Mouse (Mus musculus): ENCODE results near the gene Nfatc2. TPM values are rescaled to one million over a fixed set of nuclear protein-coding genes. Genes with fewer than 3 reads are reported as not detected.

The Nfatc2 gene
- total and polyA plus RNA-seq, 3 experiments: not detected

- Histone ChIP-seq H3K4me3 (ENCODE audit: control insufficient read depth in 1 of 2, insufficient read depth in 1 of 2, low read depth in 2 of 2, low read length in 2 of 2) (no peak overlapping the region), H3K27ac (ENCODE audit: control insufficient read depth, low read depth, low read length) (no peak overlapping the region), H3K9ac (ENCODE audit: control insufficient read depth, low read depth, low read length, poor library complexity, severe bottlenecking) (no peak overlapping the region), H3K36me3 (ENCODE audit: control insufficient read depth in 1 of 2, insufficient read depth in 2 of 2, low read length in 2 of 2) (no peaks in the 10 kb centered on the region), H3K27me3 (ENCODE audit: control insufficient read depth in 1 of 2, insufficient read depth in 2 of 2, low read length in 2 of 2) (no peaks in the 10 kb centered on the region), H3K9me3 (replicated peaks; ENCODE audit: insufficient read depth, low read length) (no peaks in the 10 kb centered on the region), H3K79me2 (ENCODE audit: control insufficient read depth, insufficient read depth, low read length, poor library complexity) (no peaks in the 10 kb centered on the region), H3K4me1 (ENCODE audit: control insufficient read depth in 1 of 2, insufficient read depth in 2 of 2, low read length in 2 of 2) (no peaks in the 10 kb centered on the region)
- no peak for DNase-seq (ENCODE audit: low read depth, low spot score)
- no peak for TF ChIP-seq HCFC1 (IDR thresholded peaks at IDR 0.05; ENCODE audit: low read depth, low read length)
Observed at GRCm38 (mm10) chr2:168608125-168608564, 6.7 kb upstream of the Nfatc2 start.

- H3K9ac ChIP-seq (ENCODE audit: control insufficient read depth, low read depth, low read length, poor library complexity, severe bottlenecking): no peak overlapping the region
- no peaks in the 10 kb centered on the region for H3K9me3 ChIP-seq (replicated peaks; ENCODE audit: insufficient read depth, low read length)
- DNase-seq (ENCODE audit: low read depth, low spot score): no peak
- no peak overlapping the region for H3K4me3 ChIP-seq (ENCODE audit: control insufficient read depth in 1 of 2, insufficient read depth in 1 of 2, low read depth in 2 of 2, low read length in 2 of 2)
- no peaks in the 10 kb centered on the region for H3K27me3 ChIP-seq (ENCODE audit: control insufficient read depth in 1 of 2, insufficient read depth in 2 of 2, low read length in 2 of 2)
- no peaks in the 10 kb centered on the region for H3K79me2 ChIP-seq (ENCODE audit: control insufficient read depth, insufficient read depth, low read length, poor library complexity)
- H3K27ac ChIP-seq (ENCODE audit: control insufficient read depth, low read depth, low read length): no peak overlapping the region
- no peaks in the 10 kb centered on the region for H3K36me3 ChIP-seq (ENCODE audit: control insufficient read depth in 1 of 2, insufficient read depth in 2 of 2, low read length in 2 of 2)
- H3K4me1 ChIP-seq (ENCODE audit: control insufficient read depth in 1 of 2, insufficient read depth in 2 of 2, low read length in 2 of 2): no peaks in the 10 kb centered on the region
- no peak for TF ChIP-seq ZKSCAN1 (IDR thresholded peaks at IDR 0.05; ENCODE audit: low read depth, low read length)
- no peak for TF ChIP-seq ZNF384 (IDR thresholded peaks at IDR 0.05; ENCODE audit: low read depth, low read length)
- no peak for TF ChIP-seq MYB (IDR thresholded peaks at IDR 0.05; ENCODE audit: low read depth, low read length)
- no peak for TF ChIP-seq HCFC1 (IDR thresholded peaks at IDR 0.05; ENCODE audit: low read depth, low read length)
- no peak for TF ChIP-seq MXI1 (IDR thresholded peaks at IDR 0.05; ENCODE audit: low read depth, low read length)
- no peak for TF ChIP-seq TCF12 (IDR thresholded peaks at IDR 0.05; ENCODE audit: low read depth, low read length)
- TF ChIP-seq MAZ (IDR thresholded peaks at IDR 0.05; ENCODE audit: low read depth, low read length): no peak
- no peak for TF ChIP-seq TAL1 (IDR thresholded peaks at IDR 0.05; ENCODE audit: low read length)
- no peak for TF ChIP-seq ETS1 (IDR thresholded peaks at IDR 0.05; ENCODE audit: low read depth, low read length)
Observed at GRCm38 (mm10) chr2:168604655-168605070, 3.2 kb upstream of the Nfatc2 start.

GRCm38 (mm10) chr2:168602387-168602741, 907 bp upstream of the Nfatc2 start:
- no peaks in the 10 kb centered on the region for H3K79me2 ChIP-seq (ENCODE audit: control insufficient read depth, insufficient read depth, low read length, poor library complexity)
- H3K9me3 ChIP-seq (replicated peaks; ENCODE audit: insufficient read depth, low read length): no peaks in the 10 kb centered on the region
- TF ChIP-seq BHLHE40 (IDR thresholded peaks at IDR 0.05; ENCODE audit: borderline replicate concordance, low read depth, low read length): no peak
- TF ChIP-seq MYC (IDR thresholded peaks at IDR 0.05; ENCODE audit: low read depth, low read length): no peak
- no peak for TF ChIP-seq USF2 (IDR thresholded peaks at IDR 0.05; ENCODE audit: borderline replicate concordance in 1 of 2, insufficient read depth in 1 of 2, low read depth in 1 of 2, low read length in 2 of 2)
- TF ChIP-seq GABPA (IDR thresholded peaks at IDR 0.05; ENCODE audit: low read depth, low read length): no peak
- TF ChIP-seq POLR2A (IDR thresholded peaks at IDR 0.05; ENCODE audit: control insufficient read depth in 1 of 2, insufficient read depth in 1 of 2, low read depth in 1 of 2, low read length in 2 of 2, poor library complexity in 1 of 2): no peak
- TF ChIP-seq ZNF384 (IDR thresholded peaks at IDR 0.05; ENCODE audit: low read depth, low read length): no peak
- TF ChIP-seq POLR2AphosphoS5 (IDR thresholded peaks at IDR 0.05; ENCODE audit: borderline replicate concordance, low read depth, low read length): no peak
- TF ChIP-seq CHD1 (IDR thresholded peaks at IDR 0.05; ENCODE audit: low read depth, low read length): no peak
- TF ChIP-seq ZKSCAN1 (IDR thresholded peaks at IDR 0.05; ENCODE audit: low read depth, low read length): no peak
- no peak for TF ChIP-seq KAT2A (conservative IDR thresholded peaks at IDR 0.05; ENCODE audit: low read depth, low read length)
- no peak for TF ChIP-seq CHD2 (IDR thresholded peaks at IDR 0.05; ENCODE audit: low read length)
- no peak for TF ChIP-seq MAZ (IDR thresholded peaks at IDR 0.05; ENCODE audit: low read depth, low read length)
- no peak for TF ChIP-seq SMC3 (IDR thresholded peaks at IDR 0.05; ENCODE audit: low read depth, low read length)
- TF ChIP-seq TCF12 (IDR thresholded peaks at IDR 0.05; ENCODE audit: low read depth, low read length): no peak
- TF ChIP-seq RAD21 (IDR thresholded peaks at IDR 0.05; ENCODE audit: low read depth, low read length): no peak
- TF ChIP-seq NRF1 (IDR thresholded peaks at IDR 0.05; ENCODE audit: insufficient read depth, low read depth, low read length, poor library complexity, severe bottlenecking): no peak
- TF ChIP-seq ZC3H11A (IDR thresholded peaks at IDR 0.05; ENCODE audit: low read depth, low read length): no peak
- TF ChIP-seq USF1 (IDR thresholded peaks at IDR 0.05; ENCODE audit: low read depth, low read length): no peak
- no peak for TF ChIP-seq MYB (IDR thresholded peaks at IDR 0.05; ENCODE audit: low read depth, low read length)
- no peak overlapping the region for H3K4me3 ChIP-seq (ENCODE audit: control insufficient read depth in 1 of 2, insufficient read depth in 1 of 2, low read depth in 2 of 2, low read length in 2 of 2)
- no peaks in the 10 kb centered on the region for H3K4me1 ChIP-seq (ENCODE audit: control insufficient read depth in 1 of 2, insufficient read depth in 2 of 2, low read length in 2 of 2)
- no peaks in the 10 kb centered on the region for H3K27me3 ChIP-seq (ENCODE audit: control insufficient read depth in 1 of 2, insufficient read depth in 2 of 2, low read length in 2 of 2)
- H3K27ac ChIP-seq (ENCODE audit: control insufficient read depth, low read depth, low read length): no peak overlapping the region
- no peaks in the 10 kb centered on the region for H3K36me3 ChIP-seq (ENCODE audit: control insufficient read depth in 1 of 2, insufficient read depth in 2 of 2, low read length in 2 of 2)
- H3K9ac ChIP-seq (ENCODE audit: control insufficient read depth, low read depth, low read length, poor library complexity, severe bottlenecking): no peak overlapping the region
- DNase-seq (ENCODE audit: low read depth, low spot score): no peak

Data from MEL (cell line).